Mouse (Mus musculus): ENCODE measurements at regions not wholly inside any gene's neighbourhood (a gene's known extent, or its start where the extent isn't known, plus 50 kb on each side); places are given as distances from the start of the nearest gene placed in this dataset.

DNA sequence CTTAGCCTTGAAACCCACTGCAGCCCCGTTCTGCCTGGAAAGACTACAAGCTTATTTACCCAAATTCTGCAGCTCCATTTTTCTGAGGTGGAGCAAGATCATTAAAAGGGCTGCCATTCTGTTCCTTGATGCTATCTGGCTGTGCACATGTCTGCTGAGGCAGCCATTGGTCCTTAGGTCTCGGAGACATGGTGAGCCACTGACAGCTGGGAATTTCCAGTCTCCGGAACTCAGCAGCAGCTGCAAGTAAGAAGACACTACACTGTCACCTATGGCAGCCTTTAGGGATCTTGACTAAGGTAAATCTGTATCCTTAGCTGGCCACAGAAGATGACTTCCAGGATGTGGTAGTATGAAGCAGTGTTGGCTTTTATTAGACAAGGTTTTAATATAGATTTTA is 467.9 kb downstream of the Cd83 start:
- TF ChIP-seq CTCF (IDR thresholded peaks at IDR 0.05; ENCODE audit: control insufficient read depth, insufficient read depth, insufficient read length) = no peak
- TF ChIP-seq MAX (IDR thresholded peaks at IDR 0.05) = no peak
- TF ChIP-seq MYOD1 (IDR thresholded peaks at IDR 0.05; ENCODE audit: control insufficient read depth, insufficient read length, low read depth) = peak; percentile 41
- no peak for TF ChIP-seq CEBPB (IDR thresholded peaks at IDR 0.05; ENCODE audit: low read depth)
- TF ChIP-seq MYOG (IDR thresholded peaks at IDR 0.05; ENCODE audit: control insufficient read depth, extremely low read depth, insufficient read length) = no peak
- TF ChIP-seq USF1 (IDR thresholded peaks at IDR 0.05; ENCODE audit: low read depth) = no peak

All from C2C12 (cell line).